Mouse (Mus musculus): Measurements from ENCODE around the gene Adam33. TPM values are rescaled to one million over a fixed set of nuclear protein-coding genes. Genes with fewer than 3 reads are reported as not detected.
"Not testable (repeated sequence)": the region's sequence is repeated elsewhere in the genome, so short reads cannot be mapped to it uniquely, and the experiment has no call there.

The Adam33 gene
- polyA plus RNA-seq, 1 experiment from 2014 or later = 6.5 TPM

DNA sequence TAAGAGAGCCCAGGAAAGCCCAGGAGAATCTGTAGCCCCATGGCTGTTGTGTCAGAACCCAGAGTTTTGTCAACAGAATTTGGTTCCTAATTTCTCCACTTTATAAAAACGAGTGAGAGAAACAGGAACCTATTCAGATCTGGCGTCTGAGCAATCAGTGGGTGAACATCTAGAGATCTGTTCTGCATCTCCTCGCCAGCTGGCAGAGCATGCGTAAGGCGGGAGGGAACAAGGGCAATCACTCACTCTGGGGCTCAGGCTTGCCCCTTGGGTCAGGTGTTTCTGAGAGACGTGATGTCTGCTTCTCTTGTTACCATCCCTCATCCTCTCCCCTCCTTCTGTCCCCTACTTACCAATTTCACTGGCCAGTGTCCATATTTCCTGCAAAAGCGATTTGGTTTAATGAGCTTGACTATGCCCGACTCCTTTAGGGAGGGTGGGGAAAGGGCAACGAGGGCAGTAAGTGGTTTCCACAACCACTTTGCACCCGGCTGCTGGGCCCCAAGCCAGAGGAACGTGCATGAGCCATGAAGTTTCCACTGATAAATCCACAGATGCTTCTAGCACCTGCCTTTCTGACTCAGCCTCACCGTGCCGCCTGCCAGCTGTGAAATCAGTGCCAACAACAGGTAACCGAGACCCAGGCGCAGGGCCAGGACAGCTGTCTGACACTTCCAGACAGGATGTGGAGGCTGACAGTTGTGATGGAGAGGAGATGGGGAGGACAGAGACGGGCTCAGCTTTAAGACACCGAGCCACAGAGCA, 26.2 kb downstream of the Adam33 start:
- no peaks in the 10 kb centered on the region for H3K9me3 ChIP-seq (ENCODE audit: control insufficient read depth, low read length)
- H3K9ac ChIP-seq (ENCODE audit: low read length) = no peak overlapping the region
- H3K4me2 ChIP-seq (ENCODE audit: low read depth, low read length) = no peak overlapping the region
- H3K27me3 ChIP-seq (ENCODE audit: control insufficient read depth, insufficient read depth, low read depth, low read length) = peaks cover 30% of the 10 kb centered on the region
- ATAC-seq (ENCODE audit: low read depth) = peak; percentile 10; the same call in 1 of the 2 replicates
- no peak overlapping the region for H3K27ac ChIP-seq (ENCODE audit: low read length)
- H3K36me3 ChIP-seq (ENCODE audit: control insufficient read depth, insufficient read depth, low read length) = no peaks in the 10 kb centered on the region
- no peak overlapping the region for H3K4me3 ChIP-seq (ENCODE audit: low read length)
- no peaks in the 10 kb centered on the region for H3K4me1 ChIP-seq (replicated peaks; ENCODE audit: control insufficient read depth, insufficient read depth, low read length)
- 33% methylated on average over 17 of the region's 17 CpGs for WGBS

DNA sequence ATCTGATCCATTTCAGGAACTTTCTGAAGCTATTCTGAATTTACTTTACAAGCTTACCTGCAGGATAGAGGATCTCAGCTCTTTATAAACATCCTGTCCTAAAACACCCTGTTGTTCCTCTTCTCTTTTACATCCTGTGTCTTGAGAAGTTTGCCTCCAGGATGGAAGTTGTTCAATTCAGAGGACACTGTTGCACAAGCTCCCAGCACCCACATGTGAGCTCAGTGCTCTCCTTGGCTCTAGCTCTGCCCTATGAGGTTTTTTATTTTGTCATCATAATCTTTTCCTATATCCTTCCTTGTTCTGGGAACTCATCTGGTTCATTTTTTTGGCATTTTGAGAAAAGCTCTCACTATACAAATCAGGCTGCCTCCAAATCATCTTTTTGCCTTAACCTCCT, 26.9 kb downstream of the Adam33 start:
- no peaks in the 10 kb centered on the region for H3K4me1 ChIP-seq (replicated peaks; ENCODE audit: control insufficient read depth, insufficient read depth, low read length)
- H3K9me3 ChIP-seq (ENCODE audit: control insufficient read depth, low read length) = no peaks in the 10 kb centered on the region
- H3K4me3 ChIP-seq (ENCODE audit: low read length) = no peak overlapping the region
- no peaks in the 10 kb centered on the region for H3K36me3 ChIP-seq (ENCODE audit: control insufficient read depth, insufficient read depth, low read length)
- H3K27me3 ChIP-seq (ENCODE audit: control insufficient read depth, insufficient read depth, low read depth, low read length) = peaks cover 23% of the 10 kb centered on the region
- H3K4me2 ChIP-seq (ENCODE audit: low read depth, low read length) = no peak overlapping the region
- ATAC-seq (ENCODE audit: low read depth) = no peak
- no peak overlapping the region for H3K27ac ChIP-seq (ENCODE audit: low read length)
- no peak overlapping the region for H3K9ac ChIP-seq (ENCODE audit: low read length)

GRCm38 (mm10) chr2:131036343-131036742, 27.3 kb downstream of the Adam33 start:
- Histone ChIP-seq H3K27ac (ENCODE audit: low read length) (no peak overlapping the region), H3K9me3 (ENCODE audit: control insufficient read depth, low read length) (no peaks in the 10 kb centered on the region), H3K36me3 (ENCODE audit: control insufficient read depth, insufficient read depth, low read length) (no peaks in the 10 kb centered on the region), H3K27me3 (ENCODE audit: control insufficient read depth, insufficient read depth, low read depth, low read length) (peaks cover 19% of the 10 kb centered on the region), H3K4me3 (ENCODE audit: low read length) (no peak overlapping the region), H3K4me2 (ENCODE audit: low read depth, low read length) (no peak overlapping the region), H3K4me1 (replicated peaks; ENCODE audit: control insufficient read depth, insufficient read depth, low read length) (no peaks in the 10 kb centered on the region), H3K9ac (ENCODE audit: low read length) (no peak overlapping the region)
- no peak for ATAC-seq (ENCODE audit: low read depth)
- 87% methylated on average over 2 of the region's 2 CpGs for WGBS

DNA sequence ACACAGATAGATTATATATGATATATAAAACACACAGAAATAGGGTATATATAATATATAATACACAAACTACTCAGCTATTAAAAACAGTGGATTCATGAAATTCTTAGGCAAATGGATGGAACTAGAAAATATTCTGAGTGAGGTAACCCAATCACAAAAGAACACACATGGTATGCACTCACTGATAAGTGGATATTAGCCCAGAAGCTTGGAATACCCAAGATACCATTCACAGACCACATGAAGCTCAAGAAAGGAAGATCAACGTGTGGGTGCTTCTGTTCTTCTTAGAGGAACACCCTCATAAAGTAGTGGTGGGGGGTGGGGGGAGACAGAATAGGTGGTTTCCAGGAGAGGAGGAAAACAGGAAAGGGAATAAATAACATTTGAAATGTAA, 32.2 kb downstream of the Adam33 start:
- not testable (repeated sequence) for H3K4me2 ChIP-seq (ENCODE audit: low read depth, low read length); H3K4me3 ChIP-seq (ENCODE audit: low read length)
- 41% methylated on average over 1 of the region's 1 CpGs for WGBS

DNA sequence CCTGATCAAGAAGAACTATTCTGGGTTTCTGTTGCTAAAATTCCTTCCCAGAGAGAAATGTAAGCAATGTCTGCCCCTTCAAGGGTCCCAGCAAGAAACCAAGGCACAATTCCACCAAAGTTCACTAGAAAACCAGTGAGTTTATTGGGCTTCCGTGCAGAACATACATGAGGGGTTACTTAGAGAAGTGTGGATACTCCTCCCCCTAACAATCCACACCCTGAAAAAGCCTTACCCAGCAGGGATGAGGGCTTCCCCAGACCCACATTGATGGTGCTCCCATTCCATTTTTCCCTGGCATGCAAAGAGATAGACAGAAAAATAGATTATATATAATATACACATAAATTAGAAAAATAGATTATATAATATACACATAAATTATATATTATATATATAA, 32.6 kb downstream of the Adam33 start:
- Histone ChIP-seq H3K4me2 (ENCODE audit: low read depth, low read length) (no peak overlapping the region), H3K27ac (ENCODE audit: low read length) (no peak overlapping the region), H3K4me1 (replicated peaks; ENCODE audit: control insufficient read depth, insufficient read depth, low read length) (no peaks in the 10 kb centered on the region), H3K36me3 (ENCODE audit: control insufficient read depth, insufficient read depth, low read length) (peaks cover 3% of the 10 kb centered on the region), H3K9ac (ENCODE audit: low read length) (no peak overlapping the region), H3K4me3 (ENCODE audit: low read length) (no peak overlapping the region), H3K9me3 (ENCODE audit: control insufficient read depth, low read length) (no peaks in the 10 kb centered on the region), H3K27me3 (ENCODE audit: control insufficient read depth, insufficient read depth, low read depth, low read length) (no peaks in the 10 kb centered on the region)
- no peak for ATAC-seq (ENCODE audit: low read depth)
- WGBS = 79% methylated on average over 1 of the region's 1 CpGs

More for the DNA sequence above, 32.2 kb downstream of the Adam33 start:
- not testable (repeated sequence) for H3K9ac ChIP-seq (ENCODE audit: low read length); H3K36me3 ChIP-seq (ENCODE audit: control insufficient read depth, insufficient read depth, low read length); H3K27me3 ChIP-seq (ENCODE audit: control insufficient read depth, insufficient read depth, low read depth, low read length); ATAC-seq (ENCODE audit: low read depth); H3K27ac ChIP-seq (ENCODE audit: low read length); H3K9me3 ChIP-seq (ENCODE audit: control insufficient read depth, low read length); H3K4me1 ChIP-seq (replicated peaks; ENCODE audit: control insufficient read depth, insufficient read depth, low read length)

GRCm38 (mm10) chr2:131030561-131030960, 33.1 kb downstream of the Adam33 start:
- no peak overlapping the region for H3K27ac ChIP-seq (ENCODE audit: low read length)
- no peak overlapping the region for H3K4me3 ChIP-seq (ENCODE audit: low read length)
- no peaks in the 10 kb centered on the region for H3K9me3 ChIP-seq (ENCODE audit: control insufficient read depth, low read length)
- H3K27me3 ChIP-seq (ENCODE audit: control insufficient read depth, insufficient read depth, low read depth, low read length) = no peaks in the 10 kb centered on the region
- no peak overlapping the region for H3K4me2 ChIP-seq (ENCODE audit: low read depth, low read length)
- no peaks in the 10 kb centered on the region for H3K4me1 ChIP-seq (replicated peaks; ENCODE audit: control insufficient read depth, insufficient read depth, low read length)
- H3K9ac ChIP-seq (ENCODE audit: low read length) = no peak overlapping the region
- 86% methylated on average over 2 of the region's 2 CpGs for WGBS
- peaks cover 3% of the 10 kb centered on the region for H3K36me3 ChIP-seq (ENCODE audit: control insufficient read depth, insufficient read depth, low read length)
- no peak for ATAC-seq (ENCODE audit: low read depth)

DNA sequence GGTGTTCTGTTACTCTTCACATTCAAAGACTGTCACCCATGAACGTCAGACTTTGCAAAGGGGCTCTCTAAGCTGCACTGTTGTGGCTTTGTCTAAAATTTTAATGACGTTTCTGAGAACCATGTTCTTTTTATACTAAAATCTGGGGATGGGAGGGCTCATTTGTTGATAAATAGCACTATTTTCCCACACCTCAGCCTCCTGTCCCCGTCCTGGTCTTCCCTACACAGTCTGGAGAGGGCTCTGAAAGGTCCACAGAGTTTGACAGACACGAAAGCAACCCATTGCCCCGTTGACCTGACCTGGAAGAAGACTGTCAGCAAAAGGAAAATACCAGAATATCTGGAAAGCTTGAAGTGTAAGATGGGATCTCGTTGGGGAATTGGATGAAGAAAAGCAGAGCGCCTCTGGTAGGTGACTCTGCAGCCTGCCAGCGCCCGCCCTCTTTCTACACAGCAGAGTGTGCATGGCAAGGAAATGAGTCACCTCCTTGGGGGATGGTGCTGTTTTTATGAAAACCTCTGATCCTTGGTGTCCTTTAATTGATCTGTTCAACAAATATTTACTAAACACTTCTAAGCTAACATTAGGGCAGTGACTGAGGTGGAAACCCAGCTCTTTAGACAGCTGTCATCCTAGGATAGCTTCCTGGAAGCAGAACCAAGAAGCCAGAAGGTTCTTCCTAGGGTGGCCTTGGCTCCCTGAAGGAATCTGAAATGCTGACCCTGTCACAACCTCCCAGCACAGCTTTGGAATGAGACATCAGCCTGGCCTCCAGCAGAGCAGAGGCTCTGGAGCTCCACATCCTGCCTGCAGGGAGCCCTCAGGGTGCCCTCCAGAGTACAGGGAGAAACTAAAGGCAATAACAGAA, 34.3 kb downstream of the Adam33 start:
- Histone ChIP-seq H3K4me3 (ENCODE audit: low read length) (no peak overlapping the region), H3K4me2 (ENCODE audit: low read depth, low read length) (no peak overlapping the region)
- peak; percentile 43; the same call in 1 of the 2 replicates for ATAC-seq (ENCODE audit: low read depth)

GRCm38 (mm10) chr2:131026941-131027340, 36.7 kb downstream of the Adam33 start:
- Histone ChIP-seq H3K27ac (ENCODE audit: low read length) (no peak overlapping the region), H3K9me3 (ENCODE audit: control insufficient read depth, low read length) (no peaks in the 10 kb centered on the region), H3K4me2 (ENCODE audit: low read depth, low read length) (no peak overlapping the region), H3K27me3 (ENCODE audit: control insufficient read depth, insufficient read depth, low read depth, low read length) (no peaks in the 10 kb centered on the region), H3K36me3 (ENCODE audit: control insufficient read depth, insufficient read depth, low read length) (peaks cover 3% of the 10 kb centered on the region), H3K4me1 (replicated peaks; ENCODE audit: control insufficient read depth, insufficient read depth, low read length) (no peaks in the 10 kb centered on the region), H3K4me3 (ENCODE audit: low read length) (no peak overlapping the region), H3K9ac (ENCODE audit: low read length) (no peak overlapping the region)
- WGBS = 85% methylated on average over 3 of the region's 3 CpGs
- ATAC-seq (ENCODE audit: low read depth) = no peak

More for the DNA sequence above, 34.3 kb downstream of the Adam33 start:
- H3K27me3 ChIP-seq (ENCODE audit: control insufficient read depth, insufficient read depth, low read depth, low read length) = no peaks in the 10 kb centered on the region
- H3K9me3 ChIP-seq (ENCODE audit: control insufficient read depth, low read length) = no peaks in the 10 kb centered on the region
- peaks cover 3% of the 10 kb centered on the region for H3K36me3 ChIP-seq (ENCODE audit: control insufficient read depth, insufficient read depth, low read length)
- H3K4me1 ChIP-seq (replicated peaks; ENCODE audit: control insufficient read depth, insufficient read depth, low read length) = no peaks in the 10 kb centered on the region
- H3K9ac ChIP-seq (ENCODE audit: low read length) = no peak overlapping the region
- peak overlapping the region; percentile 7 for H3K27ac ChIP-seq (ENCODE audit: low read length)
- WGBS = 48% methylated on average over 9 of the region's 9 CpGs

- ATAC-seq (ENCODE audit: low read depth) = no peak
Observed at GRCm38 (mm10) chr2:131025230-131025629, 38.4 kb downstream of the Adam33 start.

More at GRCm38 (mm10) chr2:131025230-131025629, 38.4 kb downstream of the Adam33 start:
- Histone ChIP-seq H3K9ac (ENCODE audit: low read length) (no peak overlapping the region), H3K27me3 (ENCODE audit: control insufficient read depth, insufficient read depth, low read depth, low read length) (no peaks in the 10 kb centered on the region), H3K4me2 (ENCODE audit: low read depth, low read length) (no peak overlapping the region), H3K4me3 (ENCODE audit: low read length) (no peak overlapping the region), H3K9me3 (ENCODE audit: control insufficient read depth, low read length) (no peaks in the 10 kb centered on the region), H3K36me3 (ENCODE audit: control insufficient read depth, insufficient read depth, low read length) (peaks cover 3% of the 10 kb centered on the region), H3K27ac (ENCODE audit: low read length) (no peak overlapping the region), H3K4me1 (replicated peaks; ENCODE audit: control insufficient read depth, insufficient read depth, low read length) (no peaks in the 10 kb centered on the region)
- WGBS = 93% methylated on average over 2 of the region's 2 CpGs

All from lung, embryonic 16.5 days (tissue).